Mouse (Mus musculus) kidney, embryonic 14.5 days (tissue): ENCODE results near the gene Arhgap29. TPM values are rescaled to one million over a fixed set of nuclear protein-coding genes. Genes with fewer than 3 reads are reported as not detected.

Experiments used
- ATAC-seq: fragments of 200-750 bp; cut with Nextera tagmentation; 2 replicates; pipeline ENCODE4 v1.8.0; 2017; ENCODE audit warnings: moderate number of reproducible peaks, mild to moderate bottlenecking, moderate TSS enrichment, moderate library complexity; ENCODE audit not compliant: low FRiP score, low TSS enrichment
- H3K27ac ChIP-seq: fragments of 300-500 bp; sonication (generic); 2 replicates; pipeline ENCODE4 v1.5.1; 2014; ENCODE audit warnings: low read depth, mild to moderate bottlenecking, low read length, moderate library complexity, mixed read lengths
- H3K27me3 ChIP-seq: fragments of 300-500 bp; sonication (generic); 2 replicates; pipeline ENCODE4 v1.6.1; 2014; ENCODE audit warnings: mild to moderate bottlenecking, low read length; ENCODE audit not compliant: control insufficient read depth, insufficient read depth
- H3K36me3 ChIP-seq: fragments of 300-500 bp; sonication (generic); 2 replicates; pipeline ENCODE4 v1.6.1; 2014; ENCODE audit warnings: low read length, mixed read lengths; ENCODE audit not compliant: control insufficient read depth, insufficient read depth
- H3K4me1 ChIP-seq: fragments of 300-500 bp; sonication (generic); 2 replicates; pipeline ENCODE4 v1.6.1; 2014; ENCODE audit warnings: low read length, mixed read lengths; ENCODE audit not compliant: control insufficient read depth, insufficient read depth
- H3K4me2 ChIP-seq: fragments of 300-500 bp; sonication (generic); replicated peaks from 2 replicates; pipeline ENCODE4 v1.6.1; 2014; ENCODE audit warnings: low read depth, mild to moderate bottlenecking, low read length
- H3K4me3 ChIP-seq: fragments of 300-500 bp; sonication (generic); 2 replicates; pipeline ENCODE4 v1.5.1; 2014; ENCODE audit warnings: mild to moderate bottlenecking, low read length
- H3K9ac ChIP-seq: fragments of 300-500 bp; sonication (generic); 2 replicates; pipeline ENCODE4 v1.6.1; 2014; ENCODE audit warnings: low read depth, mild to moderate bottlenecking, low read length, moderate library complexity
- H3K9me3 ChIP-seq: fragments of 300-500 bp; sonication (generic); 2 replicates; pipeline ENCODE4 v1.6.1; 2016; ENCODE audit warnings: low read length; ENCODE audit not compliant: control insufficient read depth
- WGBS: fragments of 180-500 bp; shearing (Covaris S2); extraction: QIAGEN DNeasy Blood & Tissue Kit; methylation state at CpG from one replicate; pipeline ENCODE4 v1.1.7; 2014; 5-methylcytosine and 5-hydroxymethylcytosine counted together
- polyA plus RNA-seq: library from polyadenylated mRNA; unstranded; fragments of >200 nt; fragmentation: Nextera tagmentation; extraction: Ambion mirVana; gene quantifications from 2 replicates; pipeline ENCODE4 v1.2.1, GENCODE M21; 2014

Arhgap29 gene
- polyA plus RNA-seq, 1 experiment from 2014 or later = 49.7 TPM

- H3K4me3 ChIP-seq = no peak overlapping the region
- H3K4me1 ChIP-seq = no peaks in the 10 kb centered on the region
- no peak overlapping the region for H3K27ac ChIP-seq
- no peaks in the 10 kb centered on the region for H3K36me3 ChIP-seq
- no peak overlapping the region for H3K4me2 ChIP-seq
- 0 out of 2 replicates have a peak, but pooled peaks cover 3% of the 10 kb centered on the region for H3K9me3 ChIP-seq
- no peaks in the 10 kb centered on the region for H3K27me3 ChIP-seq
- no peak overlapping the region for H3K9ac ChIP-seq
- WGBS = 70% methylated on average over 5 of the region's 5 CpGs
- no peak for ATAC-seq
These were observed 81.9 kb downstream of the Arhgap29 start for GRCm38 (mm10) chr3:122034240-122034639.

- WGBS = 51% methylated on average over 3 of the region's 3 CpGs
- ATAC-seq = no peak
These were observed 82.8 kb downstream of the Arhgap29 start for GRCm38 (mm10) chr3:122035092-122035491.

GRCm38 (mm10) chr3:122040522-122040921 lies 88.2 kb downstream of the Arhgap29 start:
- Histone ChIP-seq H3K4me3 (no peak overlapping the region), H3K9me3 (0 out of 2 replicates have a peak, but pooled peaks cover 3% of the 10 kb centered on the region), H3K4me1 (peaks cover 20% of the 10 kb centered on the region; the same call in 1 of the 2 replicates), H3K27me3 (peaks cover 9% of the 10 kb centered on the region; the same call in 1 of the 2 replicates), H3K4me2 (no peak overlapping the region), H3K9ac (no peak overlapping the region), H3K36me3 (no peaks in the 10 kb centered on the region), H3K27ac (no peak overlapping the region)
- no peak for ATAC-seq
- WGBS = 73% methylated on average over 6 of the region's 6 CpGs

More at GRCm38 (mm10) chr3:122035092-122035491, 82.8 kb downstream of the Arhgap29 start:
- H3K27me3 ChIP-seq = no peaks in the 10 kb centered on the region
- no peaks in the 10 kb centered on the region for H3K4me1 ChIP-seq
- no peak overlapping the region for H3K27ac ChIP-seq
- no peak overlapping the region for H3K9ac ChIP-seq
- H3K36me3 ChIP-seq = no peaks in the 10 kb centered on the region
- H3K9me3 ChIP-seq = 0 out of 2 replicates have a peak, but pooled peaks cover 3% of the 10 kb centered on the region
- H3K4me3 ChIP-seq = no peak overlapping the region
- H3K4me2 ChIP-seq = no peak overlapping the region

GRCm38 (mm10) chr3:122043102-122043501 lies 90.8 kb downstream of the Arhgap29 start:
- Histone ChIP-seq H3K4me1 (peaks cover 37% of the 10 kb centered on the region), H3K36me3 (no peaks in the 10 kb centered on the region), H3K9me3 (no peaks in the 10 kb centered on the region), H3K4me3 (no peak overlapping the region), H3K27ac (no peak overlapping the region), H3K27me3 (peaks cover 9% of the 10 kb centered on the region; the same call in 1 of the 2 replicates), H3K4me2 (peak overlapping the region; percentile 26; the same call in 1 of the 2 replicates), H3K9ac (no peak overlapping the region)
- 11% methylated on average over 8 of the region's 8 CpGs for WGBS
- no peak for ATAC-seq

- no peak within 1 kb of the TSS for H3K27ac ChIP-seq
- H3K9ac ChIP-seq = peak within 1 kb of the TSS; percentile 35; the same call in 1 of the 2 replicates
- no peaks in the 10 kb centered on the region for H3K36me3 ChIP-seq
- WGBS = 13% methylated on average over 26 of the region's 26 CpGs
- H3K4me1 ChIP-seq = peaks cover 45% of the 10 kb centered on the region
- H3K27me3 ChIP-seq = peaks cover 9% of the 10 kb centered on the region; the same call in 1 of the 2 replicates
- no peak for ATAC-seq
- peak within 1 kb of the TSS; percentile 26 for H3K4me2 ChIP-seq
- peak within 1 kb of the TSS; percentile 15; the same call in 1 of the 2 replicates for H3K4me3 ChIP-seq
- H3K9me3 ChIP-seq = no peaks in the 10 kb centered on the region
These were observed 91.6 kb downstream of the Arhgap29 start, which contains the start of gene Abca4 for GRCm38 (mm10) chr3:122043799-122044547. Gene Abca4, plus strand, starts transcription at chr3:122044443.

GRCm38 (mm10) chr3:122046187-122046620 lies 93.9 kb downstream of the Arhgap29 start:
- Histone ChIP-seq H3K36me3 (no peaks in the 10 kb centered on the region), H3K27me3 (peaks cover 9% of the 10 kb centered on the region; the same call in 1 of the 2 replicates), H3K4me2 (no peak overlapping the region), H3K9ac (no peak overlapping the region), H3K4me1 (peaks cover 50% of the 10 kb centered on the region), H3K9me3 (no peaks in the 10 kb centered on the region), H3K27ac (no peak overlapping the region), H3K4me3 (no peak overlapping the region)
- no peak for ATAC-seq
- WGBS = 25% methylated on average over 10 of the region's 10 CpGs

- 10% methylated on average over 7 of the region's 7 CpGs for WGBS
- Histone ChIP-seq H3K27me3 (peaks cover 9% of the 10 kb centered on the region; the same call in 1 of the 2 replicates), H3K9ac (no peak overlapping the region), H3K9me3 (no peaks in the 10 kb centered on the region), H3K4me1 (peaks cover 50% of the 10 kb centered on the region), H3K36me3 (no peaks in the 10 kb centered on the region), H3K4me2 (no peak overlapping the region), H3K4me3 (no peak overlapping the region), H3K27ac (peak overlapping the region; percentile 49; the same call in 1 of the 2 replicates)
- peak; percentile 70 for ATAC-seq
These were observed 95.1 kb downstream of the Arhgap29 start for GRCm38 (mm10) chr3:122047402-122047801.

GRCm38 (mm10) chr3:122047921-122048861 lies 95.8 kb downstream of the Arhgap29 start:
- peaks cover 44% of the 10 kb centered on the region for H3K4me1 ChIP-seq
- peak overlapping the region; percentile 49; the same call in 1 of the 2 replicates for H3K27ac ChIP-seq
- H3K4me3 ChIP-seq = no peak overlapping the region
- no peaks in the 10 kb centered on the region for H3K9me3 ChIP-seq
- H3K27me3 ChIP-seq = peaks cover 9% of the 10 kb centered on the region; the same call in 1 of the 2 replicates
- H3K9ac ChIP-seq = no peak overlapping the region
- peak overlapping the region; percentile 19; the same call in 1 of the 2 replicates for H3K4me2 ChIP-seq
- H3K36me3 ChIP-seq = no peaks in the 10 kb centered on the region
- ATAC-seq = peak; percentile 48
- WGBS = 15% methylated on average over 17 of the region's 17 CpGs
